Mouse (Mus musculus) left cerebral cortex, postnatal 10 days (tissue): ENCODE data around the gene Angpt4. TPM values are rescaled to one million over a fixed set of nuclear protein-coding genes. Genes with fewer than 3 reads are reported as not detected.

ENCODE experiments used
- microRNA-seq: library from miRNA; unstranded; fragments of <30 nt; microRNA quantifications from one replicate; pipeline ENCODE4 v1.2.0, GENCODE M21; 2022
- total RNA-seq, 2 experiments: library from RNA; stranded (reverse); gene quantifications; 2 replicates each; pipeline ENCODE4 v1.2.3; 2021

Gene Angpt4
- total RNA-seq, 2 experiments from 2014 or later: 0.19 TPM; not detected in 1

Small RNA genes lying within 50 kb of the gene (microRNA-seq; reads per million reads assigned to microRNA genes)
- not detected for gene Mir1953

Other genes starting within 250 kb of the Angpt4 start
- under 1 TPM; 0.63 to 0.66 TPM for gene Rad21l, start 242.7 kb upstream of the Angpt4 start, total RNA-seq
- gene Tmem74b, start 209.2 kb upstream of the Angpt4 start, total RNA-seq: 10 to 100 TPM; 10.8 to 10.9 TPM
- gene Psmf1, start 167.0 kb upstream of the Angpt4 start, total RNA-seq: 10 to 100 TPM; 43.9 to 48.6 TPM
- gene Rspo4, start 68.3 kb upstream of the Angpt4 start, total RNA-seq: under 1 TPM in 1 of 2 experiments, not detected in 1; 0.19 TPM
- 1 to 10 TPM; 6.8 to 7.8 TPM for gene Fam110a, start 69.0 kb downstream of the Angpt4 start, total RNA-seq
- gene Slc52a3, start 85.3 kb downstream of the Angpt4 start, total RNA-seq: 1 to 10 TPM; 3.0 to 3.6 TPM
- 1 to 10 TPM; 7.8 to 8.5 TPM for gene Scrt2, start 170.3 kb downstream of the Angpt4 start, total RNA-seq
- 10 to 100 TPM; 38.1 to 38.8 TPM for gene Srxn1, start 194.3 kb downstream of the Angpt4 start, total RNA-seq
- under 1 TPM; 0.60 to 0.61 TPM for gene Tcf15, start 232.4 kb downstream of the Angpt4 start, total RNA-seq